Mouse (Mus musculus): ENCODE measurements around the gene Mmp15. TPM values are rescaled to one million over a fixed set of nuclear protein-coding genes. Genes with fewer than 3 reads are reported as not detected.

Gene Mmp15
- polyA plus RNA-seq, 1 experiment from 2014 or later = 30.1 TPM

- Histone ChIP-seq H3K4me1 (ENCODE audit: control insufficient read depth, insufficient read depth, low read length) (peaks cover 34% of the 10 kb centered on the region), H3K9me3 (replicated peaks; ENCODE audit: control insufficient read depth, low read length) (no peaks in the 10 kb centered on the region), H3K4me3 (ENCODE audit: low read length) (no peak overlapping the region), H3K4me2 (ENCODE audit: low read depth, low read length) (0 out of 2 replicates have a peak overlapping the region, but pooled peaks have one; percentile 16), H3K27me3 (ENCODE audit: control insufficient read depth, insufficient read depth, low read length) (no peaks in the 10 kb centered on the region), H3K27ac (ENCODE audit: low read length) (peak overlapping the region; percentile 61), H3K9ac (ENCODE audit: low read length) (peak overlapping the region; percentile 58), H3K36me3 (ENCODE audit: control insufficient read depth, insufficient read depth) (no peaks in the 10 kb centered on the region)
- 16% methylated on average over 8 of the region's 8 CpGs for WGBS
- ATAC-seq (replicated peaks; ENCODE audit: extremely low read depth, insufficient read depth, low FRiP score) = 0 out of 2 replicates have a peak, but pooled peaks have one; percentile 46
Observed at GRCm38 (mm10) chr8:95395186-95395918, 43.3 kb downstream of the Mmp15 start.

DNA sequence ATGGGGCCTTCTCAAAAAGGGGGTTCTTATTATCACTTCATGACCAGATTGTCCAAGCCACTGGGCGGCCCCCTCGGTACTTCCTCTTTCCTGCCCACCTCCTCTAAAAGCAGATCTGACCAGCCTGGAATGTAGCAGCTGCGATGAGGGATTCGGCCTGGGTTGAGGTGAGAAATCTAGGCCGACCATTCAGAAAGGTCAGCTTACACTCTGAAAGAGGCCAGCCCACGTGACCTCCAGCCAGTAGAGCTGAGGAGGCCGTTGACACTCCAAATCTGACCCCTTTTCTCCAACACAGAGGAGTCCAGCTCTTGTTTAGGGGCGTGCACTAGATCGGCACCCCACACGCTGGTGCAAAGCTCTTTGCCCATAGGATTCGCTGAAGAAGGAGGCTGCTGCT lies 44.7 kb downstream of the Mmp15 start:
- H3K4me3 ChIP-seq (ENCODE audit: low read length) = no peak overlapping the region
- H3K27ac ChIP-seq (ENCODE audit: low read length) = peak overlapping the region; percentile 61
- WGBS = 43% methylated on average over 11 of the region's 11 CpGs
- peaks cover 34% of the 10 kb centered on the region for H3K4me1 ChIP-seq (ENCODE audit: control insufficient read depth, insufficient read depth, low read length)
- no peaks in the 10 kb centered on the region for H3K9me3 ChIP-seq (replicated peaks; ENCODE audit: control insufficient read depth, low read length)
- H3K4me2 ChIP-seq (ENCODE audit: low read depth, low read length) = no peak overlapping the region
- no peaks in the 10 kb centered on the region for H3K36me3 ChIP-seq (ENCODE audit: control insufficient read depth, insufficient read depth)
- no peaks in the 10 kb centered on the region for H3K27me3 ChIP-seq (ENCODE audit: control insufficient read depth, insufficient read depth, low read length)
- H3K9ac ChIP-seq (ENCODE audit: low read length) = no peak overlapping the region
- no peak for ATAC-seq (replicated peaks; ENCODE audit: extremely low read depth, insufficient read depth, low FRiP score)

DNA sequence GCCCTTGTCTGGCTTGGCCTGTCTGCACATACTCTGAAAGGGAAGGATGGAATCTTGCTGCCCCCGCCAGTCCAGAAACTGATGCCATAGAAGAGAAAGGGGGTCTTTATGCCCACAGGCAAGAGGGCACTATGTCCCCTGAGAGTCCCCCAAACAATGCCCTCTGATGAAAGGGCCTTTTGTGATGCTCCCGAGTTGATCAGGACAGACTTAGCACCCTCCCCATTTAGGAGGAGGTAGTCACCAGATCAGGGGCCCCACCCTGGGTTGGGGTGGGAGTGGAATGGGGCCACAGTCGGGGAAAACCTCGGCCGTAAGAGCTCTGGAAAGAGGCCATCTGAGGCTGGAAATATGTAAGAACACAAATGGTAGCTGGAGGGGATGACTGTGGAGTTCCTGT lies 45.1 kb downstream of the Mmp15 start:
- 39% methylated on average over 5 of the region's 5 CpGs for WGBS
- H3K9me3 ChIP-seq (replicated peaks; ENCODE audit: control insufficient read depth, low read length) = no peaks in the 10 kb centered on the region
- H3K4me1 ChIP-seq (ENCODE audit: control insufficient read depth, insufficient read depth, low read length) = peaks cover 34% of the 10 kb centered on the region
- H3K4me3 ChIP-seq (ENCODE audit: low read length) = no peak overlapping the region
- no peak overlapping the region for H3K4me2 ChIP-seq (ENCODE audit: low read depth, low read length)
- peak overlapping the region; percentile 61 for H3K27ac ChIP-seq (ENCODE audit: low read length)
- ATAC-seq (replicated peaks; ENCODE audit: extremely low read depth, insufficient read depth, low FRiP score) = no peak
- H3K9ac ChIP-seq (ENCODE audit: low read length) = no peak overlapping the region
- H3K36me3 ChIP-seq (ENCODE audit: control insufficient read depth, insufficient read depth) = no peaks in the 10 kb centered on the region
- H3K27me3 ChIP-seq (ENCODE audit: control insufficient read depth, insufficient read depth, low read length) = no peaks in the 10 kb centered on the region

- H3K36me3 ChIP-seq (ENCODE audit: control insufficient read depth, insufficient read depth) = no peaks in the 10 kb centered on the region
- H3K4me3 ChIP-seq (ENCODE audit: low read length) = no peak overlapping the region
- ATAC-seq (replicated peaks; ENCODE audit: extremely low read depth, insufficient read depth, low FRiP score) = no peak
- H3K27ac ChIP-seq (ENCODE audit: low read length) = no peak overlapping the region
- peaks cover 30% of the 10 kb centered on the region for H3K4me1 ChIP-seq (ENCODE audit: control insufficient read depth, insufficient read depth, low read length)
- 84% methylated on average over 9 of the region's 9 CpGs for whole genome bisulfite sequencing
- H3K9ac ChIP-seq (ENCODE audit: low read length) = no peak overlapping the region
- H3K4me2 ChIP-seq (ENCODE audit: low read depth, low read length) = no peak overlapping the region
- H3K9me3 ChIP-seq (replicated peaks; ENCODE audit: control insufficient read depth, low read length) = no peaks in the 10 kb centered on the region
- no peaks in the 10 kb centered on the region for H3K27me3 ChIP-seq (ENCODE audit: control insufficient read depth, insufficient read depth, low read length)
Observed at GRCm38 (mm10) chr8:95399131-95399530, 47.1 kb downstream of the Mmp15 start.

DNA sequence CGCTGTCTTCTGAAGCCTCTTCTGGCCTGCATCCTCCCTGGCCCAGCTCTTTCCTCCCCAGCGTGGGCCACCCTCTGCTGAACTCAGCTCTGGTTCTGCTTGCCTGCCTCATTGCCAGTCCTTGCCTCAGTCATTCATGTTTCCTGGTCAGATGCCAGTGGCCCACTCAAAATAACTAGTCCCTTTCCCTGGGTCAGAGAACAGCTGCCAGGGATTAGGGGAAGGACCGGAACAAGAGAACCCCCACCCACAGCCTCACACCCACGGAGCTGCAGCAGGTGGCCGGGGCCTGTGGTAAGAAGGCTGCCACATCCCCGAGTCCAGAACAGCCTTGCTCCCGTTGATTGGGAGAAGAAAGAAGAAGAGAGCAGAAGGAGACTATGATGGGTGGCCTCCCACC lies 49.0 kb downstream of the Mmp15 start:
- no peaks in the 10 kb centered on the region for H3K27me3 ChIP-seq (ENCODE audit: control insufficient read depth, insufficient read depth, low read length)
- H3K4me1 ChIP-seq (ENCODE audit: control insufficient read depth, insufficient read depth, low read length) = peaks cover 13% of the 10 kb centered on the region
- no peak overlapping the region for H3K27ac ChIP-seq (ENCODE audit: low read length)
- ATAC-seq (replicated peaks; ENCODE audit: extremely low read depth, insufficient read depth, low FRiP score) = no peak
- H3K4me2 ChIP-seq (ENCODE audit: low read depth, low read length) = no peak overlapping the region
- H3K4me3 ChIP-seq (ENCODE audit: low read length) = no peak overlapping the region
- no peak overlapping the region for H3K9ac ChIP-seq (ENCODE audit: low read length)
- 71% methylated on average over 7 of the region's 7 CpGs for WGBS
- H3K36me3 ChIP-seq (ENCODE audit: control insufficient read depth, insufficient read depth) = no peaks in the 10 kb centered on the region
- no peaks in the 10 kb centered on the region for H3K9me3 ChIP-seq (replicated peaks; ENCODE audit: control insufficient read depth, low read length)

DNA sequence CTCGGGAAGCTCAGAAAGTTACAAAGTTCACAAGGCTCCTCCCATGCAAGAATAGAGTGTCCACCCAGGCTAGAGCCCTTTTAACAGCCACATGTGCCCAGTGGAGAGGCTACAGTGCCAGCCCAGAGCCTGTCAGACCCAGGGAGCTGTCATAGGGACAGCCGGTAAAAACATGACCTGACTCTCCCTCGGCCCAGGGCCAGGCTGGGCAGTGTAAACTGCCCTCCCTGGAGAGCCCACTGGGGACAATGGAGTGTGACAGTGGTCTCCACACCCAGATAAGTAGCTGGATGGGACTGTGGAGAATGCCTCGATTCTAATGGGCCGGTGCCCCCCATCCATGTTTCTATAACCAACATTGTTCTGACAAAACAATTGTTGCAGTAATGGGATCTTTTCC lies 57.5 kb downstream of the Mmp15 start:
- peak; percentile 65 for ATAC-seq (replicated peaks; ENCODE audit: extremely low read depth, insufficient read depth, low FRiP score)
- WGBS = 53% methylated on average over 5 of the region's 5 CpGs
- H3K4me1 ChIP-seq (ENCODE audit: control insufficient read depth, insufficient read depth, low read length) = peaks cover 7% of the 10 kb centered on the region
- peaks cover 3% of the 10 kb centered on the region; the same call in 1 of the 2 replicates for H3K9me3 ChIP-seq (replicated peaks; ENCODE audit: control insufficient read depth, low read length)
- no peaks in the 10 kb centered on the region for H3K36me3 ChIP-seq (ENCODE audit: control insufficient read depth, insufficient read depth)
- no peaks in the 10 kb centered on the region for H3K27me3 ChIP-seq (ENCODE audit: control insufficient read depth, insufficient read depth, low read length)
- H3K27ac ChIP-seq (ENCODE audit: low read length) = peak overlapping the region; percentile 27
- no peak overlapping the region for H3K4me3 ChIP-seq (ENCODE audit: low read length)
- H3K9ac ChIP-seq (ENCODE audit: low read length) = peak overlapping the region; percentile 25; the same call in 1 of the 2 replicates
- no peak overlapping the region for H3K4me2 ChIP-seq (ENCODE audit: low read depth, low read length)

DNA sequence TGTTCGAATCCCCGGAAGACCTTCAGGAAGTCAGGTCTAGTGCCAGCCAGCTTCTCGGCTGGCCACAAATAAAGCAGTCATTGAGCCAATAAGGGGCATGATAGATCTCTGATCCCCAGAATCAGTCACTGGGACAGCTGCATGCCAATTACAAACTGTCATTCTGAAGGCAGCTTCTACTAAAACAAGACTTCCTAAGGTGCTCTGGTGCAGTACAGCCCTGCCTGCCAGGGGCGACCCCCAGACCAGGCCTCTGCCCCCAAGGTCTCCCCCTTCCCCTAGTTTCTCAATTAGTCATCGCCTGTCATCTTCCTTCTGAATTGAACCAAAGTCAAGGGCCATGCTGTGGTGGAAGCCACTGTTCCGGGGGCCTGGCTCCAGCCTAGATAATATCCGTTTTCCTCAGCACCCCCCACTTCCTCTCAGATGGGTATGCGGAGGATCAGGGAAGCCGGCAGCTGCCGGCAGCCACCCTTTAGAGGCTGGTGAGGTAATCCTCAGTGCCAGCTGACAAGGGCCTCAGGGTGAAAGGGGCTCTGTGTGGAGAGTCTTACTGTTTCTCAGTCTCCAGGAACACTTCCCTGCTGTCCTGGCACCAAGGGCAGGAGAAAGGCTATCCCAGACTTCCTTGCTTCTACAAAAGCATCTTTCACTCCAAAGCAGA lies 59.4 kb downstream of the Mmp15 start:
- Histone ChIP-seq H3K36me3 (ENCODE audit: control insufficient read depth, insufficient read depth) (no peaks in the 10 kb centered on the region), H3K27me3 (ENCODE audit: control insufficient read depth, insufficient read depth, low read length) (no peaks in the 10 kb centered on the region), H3K9ac (ENCODE audit: low read length) (peak overlapping the region; percentile 49; the same call in 1 of the 2 replicates), H3K9me3 (replicated peaks; ENCODE audit: control insufficient read depth, low read length) (peaks cover 3% of the 10 kb centered on the region; the same call in 1 of the 2 replicates), H3K4me2 (ENCODE audit: low read depth, low read length) (no peak overlapping the region), H3K27ac (ENCODE audit: low read length) (peak overlapping the region; percentile 27; the same call in 1 of the 2 replicates), H3K4me3 (ENCODE audit: low read length) (no peak overlapping the region), H3K4me1 (ENCODE audit: control insufficient read depth, insufficient read depth, low read length) (peaks cover 7% of the 10 kb centered on the region)
- peak; percentile 58 for ATAC-seq (replicated peaks; ENCODE audit: extremely low read depth, insufficient read depth, low FRiP score)
- WGBS = 33% methylated on average over 10 of the region's 10 CpGs

GRCm38 (mm10) chr8:95422193-95422810 lies 70.2 kb downstream of the Mmp15 start:
- H3K36me3 ChIP-seq (ENCODE audit: control insufficient read depth, insufficient read depth) = peaks cover 35% of the 10 kb centered on the region
- no peaks in the 10 kb centered on the region for H3K9me3 ChIP-seq (replicated peaks; ENCODE audit: control insufficient read depth, low read length)
- 91% methylated on average over 14 of the region's 14 CpGs for WGBS
- no peak overlapping the region for H3K4me2 ChIP-seq (ENCODE audit: low read depth, low read length)
- H3K27ac ChIP-seq (ENCODE audit: low read length) = no peak overlapping the region
- H3K9ac ChIP-seq (ENCODE audit: low read length) = no peak overlapping the region
- no peak for ATAC-seq (replicated peaks; ENCODE audit: extremely low read depth, insufficient read depth, low FRiP score)
- no peak overlapping the region for H3K4me3 ChIP-seq (ENCODE audit: low read length)
- no peaks in the 10 kb centered on the region for H3K27me3 ChIP-seq (ENCODE audit: control insufficient read depth, insufficient read depth, low read length)
- H3K4me1 ChIP-seq (ENCODE audit: control insufficient read depth, insufficient read depth, low read length) = peaks cover 28% of the 10 kb centered on the region

Data from heart, embryonic 16.5 days (tissue).